Mouse (Mus musculus): ENCODE data around the gene Trappc11. TPM values are rescaled to one million over a fixed set of nuclear protein-coding genes. Genes with fewer than 3 reads are reported as not detected.

Trappc11 gene
- polyA plus RNA-seq, 1 experiment from 2014 or later = 47.0 TPM

DNA sequence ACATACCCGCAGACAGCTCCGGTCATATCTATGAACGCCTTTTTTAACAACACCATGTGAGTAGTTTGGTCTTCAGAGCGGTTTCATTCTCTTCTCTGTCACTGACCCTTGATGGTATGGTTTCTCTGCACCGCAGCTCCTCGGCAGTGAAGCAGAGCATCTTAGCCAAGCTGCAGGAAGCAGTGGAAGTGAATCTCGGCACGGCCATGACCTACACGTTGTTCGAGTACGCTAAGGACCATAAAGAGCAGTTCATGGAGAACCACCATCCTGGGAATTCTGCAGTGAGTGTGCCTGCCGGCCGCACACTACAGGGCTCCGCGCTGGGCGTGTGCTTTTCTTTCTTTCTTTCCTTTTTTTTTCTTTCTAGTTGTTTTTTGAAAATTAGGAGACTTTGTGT, 9.5 kb upstream of the Trappc11 start:
- Histone ChIP-seq H3K4me2 (replicated peaks) (no peak overlapping the region), H3K36me3 (peaks cover 63% of the 10 kb centered on the region)

DNA sequence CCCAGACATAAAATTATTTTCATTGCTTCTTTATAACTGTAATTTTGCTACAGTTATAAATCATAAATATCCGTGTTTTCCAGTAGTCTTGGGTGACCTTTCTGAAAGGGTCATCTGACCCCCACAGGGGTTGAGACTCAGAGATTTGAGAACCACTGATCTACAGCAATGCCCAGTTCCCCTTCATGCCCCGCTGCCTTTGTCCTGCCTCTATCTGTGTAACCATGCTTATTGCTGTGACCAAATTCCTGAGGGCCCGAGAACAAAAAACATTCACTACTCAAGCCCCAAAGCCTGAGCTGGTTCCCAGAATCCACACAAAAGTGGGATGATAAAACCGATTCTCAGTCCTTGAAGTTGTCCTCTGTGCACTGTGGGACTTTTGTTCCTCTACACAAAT, 5.1 kb upstream of the Trappc11 start:
- Histone ChIP-seq H3K9me3 (no peaks in the 10 kb centered on the region), H3K36me3 (peaks cover 28% of the 10 kb centered on the region), H3K27ac (no peak overlapping the region), H3K4me1 (peaks cover 8% of the 10 kb centered on the region), H3K4me3 (no peak overlapping the region), H3K9ac (no peak overlapping the region), H3K27me3 (replicated peaks) (no peaks in the 10 kb centered on the region), H3K4me2 (replicated peaks) (no peak overlapping the region)
- ATAC-seq (ENCODE audit: low FRiP score, low read depth) = no peak
- WGBS = 53% methylated on average over 4 of the region's 4 CpGs

More for the DNA sequence above, 9.5 kb upstream of the Trappc11 start:
- H3K4me1 ChIP-seq = no peaks in the 10 kb centered on the region
- ATAC-seq (ENCODE audit: low FRiP score, low read depth) = no peak
- 94% methylated on average over 16 of the region's 16 CpGs for WGBS
- peaks cover 6% of the 10 kb centered on the region; the same call in 1 of the 2 replicates for H3K9me3 ChIP-seq
- H3K4me3 ChIP-seq = no peak overlapping the region
- H3K9ac ChIP-seq = no peak overlapping the region
- H3K27me3 ChIP-seq (replicated peaks) = no peaks in the 10 kb centered on the region
- H3K27ac ChIP-seq = no peak overlapping the region

DNA sequence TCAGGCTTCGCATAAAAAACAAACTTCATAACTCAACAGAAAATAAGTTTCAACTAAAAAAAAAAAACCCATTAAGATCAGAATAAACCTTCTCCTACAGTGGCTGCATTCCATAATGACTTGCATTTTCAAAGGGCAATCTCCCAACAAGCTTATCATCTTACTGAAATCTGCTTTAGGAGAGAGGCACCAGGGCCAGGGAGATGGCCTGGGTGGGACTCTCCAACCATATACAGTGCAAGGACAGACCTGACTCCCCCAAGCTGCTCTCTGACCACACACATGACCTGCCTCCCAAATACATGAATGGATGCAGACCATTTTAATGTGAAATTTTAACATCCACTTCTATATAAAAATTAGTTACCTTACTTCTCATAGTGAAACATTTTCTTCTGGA, 5.2 kb downstream of the Trappc11 start:
- Histone ChIP-seq H3K36me3 (peaks cover 55% of the 10 kb centered on the region), H3K4me3 (no peak overlapping the region), H3K9me3 (no peaks in the 10 kb centered on the region), H3K4me1 (peaks cover 10% of the 10 kb centered on the region), H3K4me2 (replicated peaks) (no peak overlapping the region), H3K27me3 (replicated peaks) (no peaks in the 10 kb centered on the region), H3K9ac (no peak overlapping the region), H3K27ac (no peak overlapping the region)
- ATAC-seq (ENCODE audit: low FRiP score, low read depth) = no peak
- 87% methylated on average over 1 of the region's 1 CpGs for WGBS

DNA sequence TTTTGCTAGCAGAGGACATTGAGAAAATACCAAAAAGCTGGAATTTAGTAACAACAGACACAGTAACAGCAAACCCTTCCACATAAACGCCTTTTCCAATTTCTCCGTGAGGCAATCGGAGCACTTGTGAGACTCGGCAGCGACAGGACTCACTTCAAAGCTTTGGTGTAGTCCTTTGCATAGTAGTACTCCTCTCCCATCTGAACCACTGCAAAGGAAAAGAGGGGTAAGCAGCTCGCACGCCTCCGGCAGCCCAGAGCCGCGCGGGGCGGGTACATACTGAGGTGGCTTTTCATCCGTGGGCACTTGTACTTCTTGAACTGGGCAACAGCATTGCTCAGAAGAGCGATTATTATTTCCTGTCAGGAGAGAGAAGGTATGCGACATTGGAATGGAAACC, 19.7 kb downstream of the Trappc11 start:
- H3K27me3 ChIP-seq (replicated peaks) = no peaks in the 10 kb centered on the region
- no peaks in the 10 kb centered on the region for H3K4me1 ChIP-seq
- H3K4me2 ChIP-seq (replicated peaks) = no peak overlapping the region
- H3K4me3 ChIP-seq = no peak overlapping the region
- no peak overlapping the region for H3K27ac ChIP-seq
- WGBS = 97% methylated on average over 15 of the region's 15 CpGs
- no peak for ATAC-seq (ENCODE audit: low FRiP score, low read depth)
- H3K9ac ChIP-seq = no peak overlapping the region
- H3K36me3 ChIP-seq = peaks cover 71% of the 10 kb centered on the region
- H3K9me3 ChIP-seq = no peaks in the 10 kb centered on the region

- no peak for ATAC-seq (ENCODE audit: low FRiP score, low read depth)
- H3K36me3 ChIP-seq = peaks cover 61% of the 10 kb centered on the region
- no peaks in the 10 kb centered on the region for H3K27me3 ChIP-seq (replicated peaks)
- no peak overlapping the region for H3K4me3 ChIP-seq
- H3K9ac ChIP-seq = no peak overlapping the region
- 91% methylated on average over 9 of the region's 9 CpGs for WGBS
- no peak overlapping the region for H3K27ac ChIP-seq
- H3K4me1 ChIP-seq = no peaks in the 10 kb centered on the region
- no peak overlapping the region for H3K4me2 ChIP-seq (replicated peaks)
- H3K9me3 ChIP-seq = no peaks in the 10 kb centered on the region
Measured at GRCm38 (mm10) chr8:47510930-47511329, 22.3 kb downstream of the Trappc11 start.

GRCm38 (mm10) chr8:47505431-47505830, 27.8 kb downstream of the Trappc11 start:
- H3K9me3 ChIP-seq = no peaks in the 10 kb centered on the region
- H3K4me1 ChIP-seq = no peaks in the 10 kb centered on the region
- no peaks in the 10 kb centered on the region for H3K27me3 ChIP-seq (replicated peaks)
- H3K36me3 ChIP-seq = peaks cover 69% of the 10 kb centered on the region
- 90% methylated on average over 12 of the region's 12 CpGs for WGBS
- H3K9ac ChIP-seq = no peak overlapping the region
- H3K4me2 ChIP-seq (replicated peaks) = no peak overlapping the region
- H3K27ac ChIP-seq = no peak overlapping the region
- H3K4me3 ChIP-seq = no peak overlapping the region
- ATAC-seq (ENCODE audit: low FRiP score, low read depth) = no peak

DNA sequence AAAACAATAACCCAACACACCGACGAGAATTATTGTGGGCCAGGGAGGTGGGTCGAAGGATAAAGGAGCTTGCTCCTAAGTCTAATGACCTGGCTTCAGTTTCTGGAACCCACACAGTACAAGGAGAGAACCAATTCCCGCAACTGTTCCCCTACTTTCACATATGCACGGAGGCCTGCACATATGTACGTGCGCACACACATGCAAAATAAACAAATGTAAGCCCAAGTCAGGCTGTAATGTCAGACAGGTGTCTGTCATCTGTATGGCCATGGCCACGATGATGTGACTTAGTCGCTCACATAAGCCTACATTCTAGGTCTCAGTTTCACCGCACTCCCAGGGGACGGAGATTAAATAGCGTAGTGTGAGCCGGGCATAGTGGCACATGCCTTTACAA, 30.7 kb downstream of the Trappc11 start:
- no peak for ATAC-seq (ENCODE audit: low FRiP score, low read depth)
- Histone ChIP-seq H3K27ac (no peak overlapping the region), H3K9ac (no peak overlapping the region), H3K4me2 (replicated peaks) (no peak overlapping the region), H3K36me3 (peaks cover 80% of the 10 kb centered on the region), H3K4me3 (no peak overlapping the region), H3K9me3 (no peaks in the 10 kb centered on the region), H3K4me1 (no peaks in the 10 kb centered on the region), H3K27me3 (replicated peaks) (no peaks in the 10 kb centered on the region)
- WGBS = 96% methylated on average over 13 of the region's 13 CpGs

DNA sequence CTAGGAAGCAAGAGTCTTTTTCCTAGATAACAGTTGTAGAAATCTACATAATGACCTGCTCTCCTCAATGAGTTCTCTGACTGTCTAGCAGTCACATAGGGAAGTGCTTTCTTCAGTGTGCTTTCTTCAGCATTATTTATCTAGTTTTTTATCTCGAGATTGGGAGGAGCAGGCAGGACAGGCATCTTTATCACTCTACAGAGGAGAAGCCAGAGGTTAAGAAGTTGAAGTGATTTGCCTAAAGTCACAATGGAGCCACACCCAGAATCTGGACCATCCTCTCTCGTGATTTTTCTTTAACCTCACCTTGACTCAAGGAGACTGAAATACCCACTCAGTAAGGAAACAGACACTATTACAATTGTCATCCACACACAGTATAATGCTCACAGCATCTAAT, 31.3 kb downstream of the Trappc11 start:
- Histone ChIP-seq H3K27ac (no peak overlapping the region), H3K4me1 (no peaks in the 10 kb centered on the region), H3K4me2 (replicated peaks) (no peak overlapping the region), H3K27me3 (replicated peaks) (no peaks in the 10 kb centered on the region), H3K4me3 (no peak overlapping the region), H3K9me3 (no peaks in the 10 kb centered on the region), H3K36me3 (peaks cover 83% of the 10 kb centered on the region), H3K9ac (no peak overlapping the region)
- 84% methylated on average over 2 of the region's 2 CpGs for WGBS
- ATAC-seq (ENCODE audit: low FRiP score, low read depth) = no peak

DNA sequence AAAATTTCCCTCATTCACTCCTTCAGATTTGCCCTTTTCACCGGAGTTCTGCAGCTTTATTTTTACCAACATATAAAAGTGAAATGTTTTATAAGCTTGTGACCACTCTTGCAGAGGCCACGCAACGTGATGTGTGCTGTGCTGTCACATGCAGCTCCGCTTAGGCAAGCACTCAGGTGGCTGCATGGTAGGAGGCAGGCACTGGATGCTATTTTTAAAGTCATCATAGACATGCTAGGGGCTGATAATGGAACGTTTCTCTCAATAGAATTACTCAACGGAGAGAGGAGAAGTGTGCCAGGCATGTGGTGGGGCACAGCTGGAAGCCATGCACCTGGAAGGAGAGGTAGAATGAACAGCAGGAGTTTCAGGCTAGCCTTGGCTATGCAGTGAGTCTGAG, 37.8 kb downstream of the Trappc11 start:
- no peak for ATAC-seq (ENCODE audit: low FRiP score, low read depth)
- 89% methylated on average over 6 of the region's 6 CpGs for WGBS

GRCm38 (mm10) chr8:47494602-47495153, 38.6 kb downstream of the Trappc11 start:
- Histone ChIP-seq H3K4me2 (replicated peaks) (no peak overlapping the region), H3K9me3 (no peaks in the 10 kb centered on the region), H3K27me3 (replicated peaks) (no peaks in the 10 kb centered on the region), H3K36me3 (peaks cover 83% of the 10 kb centered on the region), H3K27ac (no peak overlapping the region), H3K4me3 (no peak overlapping the region), H3K4me1 (no peaks in the 10 kb centered on the region), H3K9ac (no peak overlapping the region)
- 90% methylated on average over 12 of the region's 12 CpGs for WGBS
- no peak for ATAC-seq (ENCODE audit: low FRiP score, low read depth)

More for the DNA sequence above, 37.8 kb downstream of the Trappc11 start:
- Histone ChIP-seq H3K36me3 (peaks cover 86% of the 10 kb centered on the region), H3K4me1 (no peaks in the 10 kb centered on the region), H3K9me3 (no peaks in the 10 kb centered on the region), H3K27me3 (replicated peaks) (no peaks in the 10 kb centered on the region), H3K27ac (no peak overlapping the region), H3K4me3 (no peak overlapping the region), H3K4me2 (replicated peaks) (no peak overlapping the region), H3K9ac (no peak overlapping the region)

- Histone ChIP-seq H3K4me3 (no peak overlapping the region), H3K36me3 (peaks cover 83% of the 10 kb centered on the region), H3K9ac (no peak overlapping the region), H3K4me1 (peaks cover 4% of the 10 kb centered on the region; the same call in 1 of the 2 replicates), H3K27ac (no peak overlapping the region), H3K27me3 (replicated peaks) (no peaks in the 10 kb centered on the region), H3K4me2 (replicated peaks) (no peak overlapping the region), H3K9me3 (no peaks in the 10 kb centered on the region)
- ATAC-seq (ENCODE audit: low FRiP score, low read depth) = no peak
- 94% methylated on average over 12 of the region's 12 CpGs for WGBS
Measured at GRCm38 (mm10) chr8:47493106-47493505, 40.2 kb downstream of the Trappc11 start.

- H3K36me3 ChIP-seq = peaks cover 44% of the 10 kb centered on the region
- WGBS = 91% methylated on average over 3 of the region's 3 CpGs
- no peaks in the 10 kb centered on the region for H3K27me3 ChIP-seq (replicated peaks)
- H3K9me3 ChIP-seq = peaks cover 4% of the 10 kb centered on the region; the same call in 1 of the 2 replicates
- no peak overlapping the region for H3K4me2 ChIP-seq (replicated peaks)
- H3K4me3 ChIP-seq = no peak overlapping the region
- H3K9ac ChIP-seq = no peak overlapping the region
- H3K4me1 ChIP-seq = peaks cover 4% of the 10 kb centered on the region
- H3K27ac ChIP-seq = no peak overlapping the region
- ATAC-seq (ENCODE audit: low FRiP score, low read depth) = no peak
Measured at GRCm38 (mm10) chr8:47487231-47487630, 46.0 kb downstream of the Trappc11 start.

DNA sequence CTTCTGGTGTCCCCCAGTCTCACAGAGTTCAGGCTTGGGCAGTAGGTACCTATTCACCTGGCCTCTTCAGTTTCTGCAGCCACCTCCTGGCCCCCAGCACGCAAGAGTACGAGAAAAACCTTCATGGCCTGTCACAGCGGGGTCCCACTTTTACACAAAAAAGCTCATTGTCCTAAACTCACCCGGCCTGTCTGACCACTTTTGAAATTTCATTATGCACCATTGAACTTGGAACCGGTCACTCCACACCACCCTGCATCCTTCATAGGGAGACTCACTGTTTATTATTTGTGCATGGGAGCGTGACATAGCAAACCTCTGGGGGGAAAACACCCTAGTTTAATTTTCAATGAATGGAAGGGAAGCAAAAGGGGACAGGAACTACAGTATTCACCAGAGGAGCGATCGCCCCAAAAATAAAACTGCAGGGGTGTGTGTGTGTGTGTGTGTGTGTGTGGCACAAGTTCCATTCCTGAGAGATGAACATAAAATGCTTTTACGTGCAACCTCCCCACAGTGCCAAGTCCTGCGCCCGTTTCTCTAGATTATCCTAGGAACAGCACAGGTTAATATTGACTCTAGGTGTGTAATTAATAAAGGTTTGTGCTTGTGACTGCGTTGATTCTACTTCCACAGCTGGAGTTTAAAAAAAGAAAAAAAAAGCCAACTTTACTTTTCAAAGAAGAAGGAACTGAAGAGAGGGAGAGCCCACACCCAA, 50.8 kb downstream of the Trappc11 start:
- WGBS = 59% methylated on average over 12 of the region's 12 CpGs
- Histone ChIP-seq H3K9me3 (peaks cover 3% of the 10 kb centered on the region; the same call in 1 of the 2 replicates), H3K27me3 (replicated peaks) (no peaks in the 10 kb centered on the region), H3K36me3 (peaks cover 4% of the 10 kb centered on the region), H3K27ac (no peak overlapping the region), H3K4me3 (no peak overlapping the region), H3K4me1 (no peaks in the 10 kb centered on the region; the same call in 1 of the 2 replicates), H3K4me2 (replicated peaks) (no peak overlapping the region), H3K9ac (no peak overlapping the region)
- ATAC-seq (ENCODE audit: low FRiP score, low read depth) = no peak

All from neural tube, embryonic 12.5 days (tissue).